Comparison of ENCODE assay signal across 12 mouse cellular contexts in genomic region chr6:108231892-108232710, GRCm38 (mm10). TPM values are rescaled to one million over a fixed set of nuclear protein-coding genes. Genes with fewer than 3 reads are reported as not detected.
DNase-seq lines count a peak whose midpoint lies in the region; ATAC-seq and TF ChIP-seq lines count a peak whose summit lies in the region.
"Had no signal": no experiment of that assay in that cellular context is flagged by ENCODE, and none has a peak within 500 bp of the region (broad histone marks: within the 10 kb centered on the region; RNA-seq: fewer than 3 reads in every experiment).

No protein-coding gene starts in this region.

- no peak for DNase-seq in cerebellum, postnatal 14 days
- peak; percentile 47 for DNase-seq in kidney, adult 2 months
- DNase-seq in kidney, postnatal 4 days = no peak
- DNase-seq in ES-CJ7 (ENCODE audit: low read depth, low spot score) = peak; percentile 51
- DNase-seq in kidney, postnatal 25 days = peak; percentile 33 to 68
- no peak for DNase-seq in right cerebral cortex, adult 18-20 months
- DNase-seq in adrenal gland, adult (ENCODE audit: inconsistent age in 2 of 2, low spot score in 1 of 2) = no peak
- DNase-seq: gastrocnemius, postnatal 25 days had no signal

- peak overlapping the region; percentile 62 for H3K27ac ChIP-seq in kidney, adult 2 months (ENCODE audit: insufficient read depth, low read depth, low read length)

- no peak overlapping the region for H3K4me3 ChIP-seq in kidney, adult 2 months (ENCODE audit: insufficient read depth, low read depth, low read length)
- H3K4me3 ChIP-seq: hindbrain, embryonic 12.5 days; stomach, embryonic 15.5 days had no signal

- 44% methylated on average over 11 of the region's 11 CpGs for WGBS in kidney, adult 2 months

- 0 out of 2 replicates have a peak, but pooled peaks have one; percentile 26 for ATAC-seq in cerebellum, adult (ENCODE audit: insufficient number of reproducible peaks, low FRiP score, low TSS enrichment)

- no peaks in the 10 kb centered on the region for H3K27me3 ChIP-seq in kidney, adult 2 months (replicated peaks; ENCODE audit: control insufficient read depth, insufficient read depth, low read length)
- H3K27me3 ChIP-seq: hindbrain, embryonic 12.5 days; megakaryocyte, embryonic 14.5 days; stomach, embryonic 15.5 days had no signal

- H3K4me1 ChIP-seq in kidney, adult 2 months (ENCODE audit: control insufficient read depth, insufficient read depth, low read length) = peaks cover 72% of the 10 kb centered on the region

- TF ChIP-seq CTCF in kidney, adult 2 months (conservative IDR thresholded peaks at IDR 0.05; ENCODE audit: insufficient read depth, insufficient read length, low read depth, low read length) = peak; percentile 37; the same call in 1 of the 2 replicates

- H3K36me3 ChIP-seq in kidney, adult 2 months (ENCODE audit: control insufficient read depth, insufficient read depth, low read length) = no peaks in the 10 kb centered on the region
- H3K36me3 ChIP-seq: hindbrain, embryonic 12.5 days; stomach, embryonic 15.5 days had no signal

- TF ChIP-seq POLR2A in kidney, adult 2 months (IDR thresholded peaks at IDR 0.05; ENCODE audit: low read depth, low read length) = no peak

RNA-seq across cellular contexts. Expression of gene Itpr1, which starts 19.2 kb away (rescaled TPM):
- polyA plus RNA-seq in kidney, adult 2 months (2012; rRNA removed) = 68.2 and 74.5 TPM in 2 replicates

RNA-seq across cellular contexts. Expression of gene Sumf1, which starts 46.7 kb away (rescaled TPM):
- polyA plus RNA-seq in kidney, adult 2 months (2012; rRNA removed) = 37.6 and 46.0 TPM in 2 replicates

Comparison
In these comparisons a context has a peak if more than half of its experiments do, and no peak if none do; other contexts are left out.
1. DNase-seq: peak in kidney, adult 2 months (single experiment), ES-CJ7 (single experiment) and kidney, postnatal 25 days (2 of 2); none in cerebellum, postnatal 14 days (0 of 2), kidney, postnatal 4 days (0 of 2), right cerebral cortex, adult 18-20 months (single experiment) and adrenal gland, adult (0 of 2).